Mouse (Mus musculus) large intestine, adult 2 months (tissue): ENCODE results near the gene Kctd3. TPM values are rescaled to one million over a fixed set of nuclear protein-coding genes. Genes with fewer than 3 reads are reported as not detected.
A peak's percentile ranks its signal among the peaks of the same experiment; 100 is the strongest.
"Not testable (repeated sequence)": the region's sequence is repeated elsewhere in the genome, so short reads cannot be mapped to it uniquely, and the experiment has no call there.

Experiments
- DNase-seq: peaks from one replicate; pipeline ENCODE4 v3.0.0-alpha.2; 2012; ENCODE audit warnings: low read depth, low spot score
- WGBS: fragments of 180-500 bp; shearing (Covaris S2); methylation state at CpG from one replicate; pipeline ENCODE4 v1.1.7; 2018; 5-methylcytosine and 5-hydroxymethylcytosine counted together
- polyA plus RNA-seq: library from polyadenylated mRNA; depleted of rRNA; stranded (reverse); fragments of >200 nt; gene quantifications from 2 replicates; pipeline ENCODE4 v1.2.3, GENCODE M21; 2012; rRNA removed

The Kctd3 gene
- polyA plus RNA-seq = 18.0 and 30.1 TPM in 2 replicates

DNA sequence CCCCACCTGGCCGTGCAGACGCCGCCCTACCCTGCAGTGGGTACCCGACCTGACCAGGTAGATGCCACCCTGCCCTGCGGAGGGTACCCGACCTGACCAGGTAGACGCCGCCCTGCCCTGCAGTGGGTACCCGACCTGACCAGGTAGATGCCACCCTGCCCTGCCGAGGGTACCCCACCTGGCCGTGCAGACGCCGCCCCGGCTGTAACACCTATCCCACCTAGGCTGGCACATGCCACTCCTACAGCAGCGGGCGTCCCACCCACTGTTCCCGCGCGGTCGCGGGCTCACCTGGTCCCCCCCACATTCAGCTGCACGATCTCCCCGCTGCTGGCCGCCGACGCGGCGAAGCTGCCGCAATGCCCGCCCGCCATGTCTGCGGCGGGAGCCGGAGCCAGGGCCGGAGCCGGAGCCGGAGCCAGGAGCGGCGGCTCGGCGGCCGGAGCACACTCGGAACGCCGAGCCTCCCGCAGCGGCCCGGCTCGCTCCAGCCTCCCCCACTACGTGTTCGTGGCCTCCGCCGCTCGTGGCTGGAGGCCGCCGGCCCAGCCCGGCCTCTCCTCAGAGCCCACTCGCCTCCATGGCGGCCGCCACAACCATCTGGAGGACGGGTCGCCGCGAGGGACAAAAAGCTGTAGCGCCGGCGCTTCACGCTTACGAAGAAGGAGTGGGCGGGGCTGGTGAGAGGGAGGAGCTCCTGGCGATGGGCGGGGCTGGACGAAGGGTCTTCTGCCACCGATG is at the start of gene Kctd3:
Gene Kctd3 (minus strand): TSS at position 603 of the 741 bp plus-strand sequence.
- peak; percentile 63 for DNase-seq
- under 1% methylated on average over 74 of the region's 74 CpGs for WGBS

DNA sequence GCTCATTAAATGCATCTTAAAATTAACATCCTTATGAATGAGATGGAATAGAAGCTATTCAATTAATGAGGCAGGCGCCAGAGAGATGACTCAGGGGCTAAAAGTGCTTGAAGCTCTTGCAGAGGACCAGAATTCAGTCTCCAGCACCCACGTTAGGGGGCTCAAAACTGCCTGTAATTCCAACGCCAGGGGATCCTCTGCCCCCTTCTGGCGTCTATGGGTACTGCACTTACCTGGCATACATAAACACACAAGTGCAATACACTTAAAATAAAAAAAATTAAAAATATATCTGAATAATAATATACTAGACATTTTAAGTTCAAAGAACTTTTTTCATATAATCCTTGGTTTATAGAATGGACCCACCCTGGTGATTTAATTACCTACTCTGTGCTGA is 49.8 kb upstream of the Kctd3 start:
- 59% methylated on average over 4 of the region's 4 CpGs for WGBS
- DNase-seq = no peak

GRCm38 (mm10) chr1:189055933-189056332 is 48.3 kb upstream of the Kctd3 start:
- 18% methylated on average over 2 of the region's 2 CpGs for WGBS
- DNase-seq = no peak

DNA sequence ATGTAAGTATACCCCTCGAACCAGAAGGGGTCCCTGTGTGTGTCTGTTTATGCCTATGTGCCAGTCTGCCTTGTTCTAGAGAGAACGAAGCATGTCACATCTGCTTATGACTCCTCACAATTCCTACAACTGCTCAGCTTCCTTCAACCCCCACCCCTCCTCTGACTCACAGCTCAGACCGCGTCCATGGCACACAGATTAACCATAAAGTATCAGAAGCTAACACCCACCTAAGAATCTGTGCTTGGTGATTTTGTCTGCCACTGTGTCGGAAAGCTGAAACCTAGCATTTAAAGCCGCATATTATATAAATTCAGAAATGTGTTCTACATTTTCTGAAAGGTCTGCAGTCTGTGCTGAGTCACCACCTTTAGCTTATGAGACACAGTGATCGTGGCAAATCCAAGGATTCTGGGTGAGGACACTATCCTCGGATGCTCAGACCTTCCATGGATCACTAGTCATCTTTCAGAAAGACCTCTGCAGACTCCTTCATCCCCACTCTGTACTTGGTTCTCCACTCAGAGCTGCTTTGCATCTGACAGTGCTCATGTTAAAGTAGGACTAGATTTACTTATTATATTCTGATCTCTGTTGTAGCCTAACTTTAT is 47.4 kb upstream of the Kctd3 start:
- DNase-seq = no peak
- 72% methylated on average over 8 of the region's 8 CpGs for WGBS

DNA sequence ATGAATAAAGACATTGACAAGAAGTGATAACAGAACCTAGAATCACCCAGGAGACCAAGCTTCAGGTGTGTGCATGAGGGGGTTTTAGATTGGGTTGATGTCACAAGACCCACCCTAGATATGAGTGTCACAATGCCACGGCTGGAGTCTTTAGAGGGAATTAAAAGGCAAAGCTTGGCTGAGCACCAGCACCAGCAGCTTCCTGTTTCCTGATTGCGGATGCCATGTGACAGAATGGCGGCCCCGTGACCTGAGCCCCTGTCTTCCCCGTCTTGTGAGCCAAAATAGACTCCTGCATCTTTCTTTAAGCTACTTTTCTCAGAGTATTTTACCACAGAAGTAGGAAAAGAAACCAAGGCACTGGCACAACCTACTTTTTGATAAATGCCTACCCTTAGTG is 46.5 kb upstream of the Kctd3 start:
- DNase-seq = no peak
- 52% methylated on average over 5 of the region's 5 CpGs for WGBS

DNA sequence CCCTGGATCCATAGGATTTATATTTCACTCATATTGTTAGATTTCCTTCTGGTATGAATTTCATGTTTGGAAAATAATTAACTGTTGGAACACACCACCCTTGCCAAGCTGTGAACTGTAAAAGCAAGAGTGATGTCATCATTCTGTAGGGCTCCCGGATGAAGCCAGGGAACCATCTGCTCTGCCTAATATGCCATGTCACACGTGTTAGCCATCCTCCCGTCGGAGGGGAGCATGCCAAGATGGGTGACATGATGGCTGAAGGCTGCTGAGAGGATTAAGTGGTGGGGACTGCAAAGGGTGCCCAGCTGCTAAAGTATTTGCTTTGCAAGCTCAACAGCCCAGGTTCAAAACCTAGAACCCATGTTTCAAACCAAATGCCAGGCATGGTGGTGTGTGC is 44.5 kb upstream of the Kctd3 start:
- WGBS = 48% methylated on average over 4 of the region's 4 CpGs
- no peak for DNase-seq

GRCm38 (mm10) chr1:189050122-189050521 is 42.5 kb upstream of the Kctd3 start:
- WGBS = 33% methylated on average over 3 of the region's 3 CpGs
- no peak for DNase-seq

- 85% methylated on average over 2 of the region's 2 CpGs for WGBS
These were observed 40.7 kb upstream of the Kctd3 start for GRCm38 (mm10) chr1:189048331-189048730.

DNA sequence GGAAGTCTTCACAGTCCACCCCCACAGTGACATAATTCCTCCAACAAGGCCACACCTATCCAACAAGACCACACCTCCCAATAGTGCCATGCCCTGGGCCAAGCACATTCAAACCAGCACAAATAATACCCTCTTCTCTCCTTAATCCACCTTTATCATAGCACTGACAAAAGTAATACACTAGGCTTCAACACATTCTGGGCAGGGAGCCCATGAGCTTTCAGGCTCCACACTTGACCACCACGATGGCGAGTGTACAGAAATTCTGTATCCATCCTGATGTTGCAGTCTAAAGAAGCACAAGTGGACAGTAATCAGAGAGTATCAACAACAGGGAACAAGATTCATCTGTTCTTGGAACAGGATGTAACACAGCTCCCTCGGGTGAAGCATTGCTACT is 40.3 kb upstream of the Kctd3 start:
- WGBS = 65% methylated on average over 3 of the region's 3 CpGs
- DNase-seq = no peak

More at GRCm38 (mm10) chr1:189048331-189048730, 40.7 kb upstream of the Kctd3 start:
- DNase-seq = no peak

DNA sequence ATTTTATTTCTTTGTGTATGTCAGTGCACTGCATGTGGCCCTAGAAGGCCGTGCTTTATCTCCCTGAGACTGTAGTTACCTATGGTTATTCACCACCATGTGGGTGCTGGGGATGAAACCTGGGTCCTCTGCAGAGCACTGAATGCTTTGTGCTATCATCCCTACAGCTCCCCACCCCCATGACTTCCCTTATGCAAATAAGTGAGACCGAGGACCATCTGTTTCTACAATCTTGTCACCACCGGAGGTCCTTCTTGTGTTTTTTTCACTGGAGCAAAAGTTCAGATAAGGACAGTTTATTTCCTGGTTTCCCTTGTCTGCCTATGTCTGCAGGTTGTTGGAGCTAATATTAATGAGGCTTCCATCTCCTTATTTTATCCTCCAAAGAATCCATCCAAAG is 39.2 kb upstream of the Kctd3 start:
- DNase-seq = no peak
- 72% methylated on average over 3 of the region's 3 CpGs for WGBS

DNA sequence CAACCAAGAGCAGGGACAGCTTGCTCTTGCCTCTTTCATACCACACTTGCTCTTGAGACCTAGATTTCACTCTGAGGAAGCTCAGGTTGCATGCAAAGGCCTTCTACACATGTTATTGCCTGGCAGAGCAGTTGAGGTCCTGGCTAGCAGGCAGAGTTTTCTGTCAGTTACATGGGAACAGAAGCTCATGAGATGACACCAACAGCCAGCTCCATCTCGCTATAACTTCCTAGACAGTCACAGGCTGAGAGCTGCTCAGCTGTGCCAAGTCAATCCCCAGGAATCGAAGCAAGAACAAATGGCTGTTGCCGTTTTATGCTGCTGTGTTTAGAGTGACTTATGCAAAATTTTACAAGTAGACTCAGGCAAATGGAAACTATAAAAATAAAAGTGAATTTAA is 38.7 kb upstream of the Kctd3 start:
- no peak for DNase-seq
- 82% methylated on average over 3 of the region's 3 CpGs for WGBS

DNA sequence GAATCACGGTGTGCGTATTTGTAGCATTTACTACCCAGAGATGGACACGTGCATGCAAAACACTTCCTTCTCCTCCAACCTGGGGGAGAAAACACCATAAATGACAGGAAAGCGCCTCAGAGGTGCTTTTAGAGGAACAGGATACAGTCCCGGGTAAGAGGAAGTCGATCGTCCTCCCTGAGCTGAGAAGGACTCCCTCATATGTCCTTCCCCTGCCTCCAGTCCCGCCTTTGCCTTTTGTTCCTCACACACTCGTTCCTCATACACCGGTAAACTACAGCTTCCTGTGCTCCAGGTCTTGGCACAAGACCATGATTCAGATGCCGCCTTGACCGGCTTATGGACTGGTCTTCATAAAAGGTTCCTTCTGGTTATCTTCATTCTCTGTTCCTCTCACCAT is 33.6 kb upstream of the Kctd3 start:
- WGBS = 71% methylated on average over 12 of the region's 12 CpGs
- no peak for DNase-seq

- no peak for DNase-seq
- WGBS = 91% methylated on average over 5 of the region's 5 CpGs
These were observed 31.7 kb upstream of the Kctd3 start for GRCm38 (mm10) chr1:189039348-189039747.

- WGBS = 96% methylated on average over 2 of the region's 2 CpGs
- not testable (repeated sequence) for DNase-seq
These were observed 25.2 kb upstream of the Kctd3 start for GRCm38 (mm10) chr1:189032817-189033216.

- 76% methylated on average over 7 of the region's 7 CpGs for WGBS
- DNase-seq = no peak
These were observed 23.3 kb upstream of the Kctd3 start for GRCm38 (mm10) chr1:189030975-189031374.

GRCm38 (mm10) chr1:189028267-189028666 is 20.6 kb upstream of the Kctd3 start:
- DNase-seq = no peak

DNA sequence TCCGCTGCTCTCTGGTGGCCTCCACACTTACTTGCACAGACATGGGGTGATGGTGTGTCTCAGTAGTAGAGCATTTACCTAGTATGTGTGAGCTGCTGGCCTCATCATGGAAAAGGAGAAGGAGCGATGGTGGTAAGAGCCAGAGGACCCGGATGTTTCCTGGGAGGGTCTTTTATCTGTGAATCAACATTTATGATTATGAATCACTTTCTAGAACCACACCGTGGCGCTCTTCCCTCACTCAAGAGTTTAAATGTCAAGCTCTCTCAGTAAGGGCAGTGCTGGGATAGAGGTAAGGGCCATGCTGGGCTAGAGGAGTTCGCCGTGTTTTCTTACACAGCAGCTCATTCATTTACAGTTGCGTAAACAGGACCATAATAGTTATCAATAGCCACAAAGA is 19.2 kb upstream of the Kctd3 start:
- no peak for DNase-seq
- 39% methylated on average over 8 of the region's 8 CpGs for WGBS

More at GRCm38 (mm10) chr1:189028267-189028666, 20.6 kb upstream of the Kctd3 start:
- WGBS = 40% methylated on average over 1 of the region's 1 CpGs

GRCm38 (mm10) chr1:189023701-189024080 is 16.1 kb upstream of the Kctd3 start:
- DNase-seq = no peak
- WGBS = 71% methylated on average over 1 of the region's 1 CpGs

DNA sequence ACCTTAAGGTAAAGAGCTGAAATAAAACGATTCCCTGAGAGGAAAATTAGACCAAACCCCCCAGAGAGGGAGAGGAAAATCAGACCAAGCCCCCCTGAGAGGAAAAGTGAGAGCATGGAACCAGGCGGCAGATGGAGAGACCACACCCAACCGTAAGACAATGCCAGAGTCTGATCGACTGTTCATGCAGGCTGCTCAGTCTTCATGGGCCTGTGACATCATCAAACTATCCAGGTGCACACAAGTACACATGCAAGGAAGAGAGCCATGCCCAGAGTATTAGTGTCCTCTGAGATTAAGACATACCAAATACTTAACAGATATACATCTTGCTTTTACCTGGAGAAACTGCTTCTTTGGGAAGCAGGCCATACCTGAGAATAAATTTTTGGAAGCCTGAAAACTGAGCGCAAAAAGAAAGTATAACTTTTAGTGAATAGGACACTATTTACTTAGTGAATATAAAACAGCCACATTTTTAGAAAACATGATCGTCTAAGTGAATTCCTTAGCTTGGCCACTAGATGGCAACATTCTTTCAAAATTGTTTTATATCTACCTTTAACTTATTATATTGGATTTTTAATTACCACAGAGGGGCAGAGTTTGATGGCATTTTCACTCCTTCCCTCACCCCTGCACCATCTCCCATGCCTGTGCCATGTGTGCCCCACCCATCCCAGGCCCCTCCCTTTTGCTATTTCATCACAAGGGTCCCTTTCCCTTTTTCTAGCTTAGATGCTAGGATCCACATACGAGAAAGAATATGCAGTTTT is 15.5 kb upstream of the Kctd3 start:
- no peak for DNase-seq
- 39% methylated on average over 7 of the region's 7 CpGs for WGBS

DNA sequence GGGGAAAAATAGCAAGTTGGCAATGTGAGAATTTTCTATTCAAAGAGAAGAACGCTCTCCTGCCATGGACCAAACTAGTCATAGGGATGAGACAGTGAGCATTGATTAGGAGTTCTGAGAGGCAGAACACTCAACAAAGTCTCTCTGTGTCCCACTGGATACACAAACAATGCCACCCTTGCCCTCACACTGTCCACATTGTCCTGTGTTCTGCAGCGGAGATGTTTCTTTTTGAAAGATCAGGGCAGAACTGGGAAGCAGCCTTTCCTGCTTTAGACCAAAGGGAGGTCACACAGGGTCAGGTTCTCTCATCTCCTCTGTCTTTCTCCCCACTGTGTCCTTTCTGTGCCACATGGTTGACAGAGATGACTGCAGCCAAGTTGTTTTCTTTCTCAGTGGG is 7.7 kb upstream of the Kctd3 start:
- 87% methylated on average over 2 of the region's 2 CpGs for WGBS
- DNase-seq = no peak

- no peak for DNase-seq
- WGBS = 30% methylated on average over 4 of the region's 4 CpGs
These were observed 5.9 kb upstream of the Kctd3 start for GRCm38 (mm10) chr1:189013587-189013921.
